Mouse (Mus musculus) limb, embryonic 15.5 days (tissue): Measurements from ENCODE around the gene Bcl9. TPM values are rescaled to one million over a fixed set of nuclear protein-coding genes. Genes with fewer than 3 reads are reported as not detected.

ENCODE experiments used
- ATAC-seq: fragments of 200-750 bp; cut with Nextera tagmentation; 2 replicates; pipeline ENCODE4 v1.8.0; 2017; ENCODE audit warnings: low read depth, moderate TSS enrichment; ENCODE audit not compliant: insufficient number of reproducible peaks, low FRiP score, low TSS enrichment
- H3K27ac ChIP-seq: fragments of 300-500 bp; sonication (generic); 2 replicates; pipeline ENCODE4 v1.5.1; 2015; ENCODE audit warnings: moderate library complexity, mild to moderate bottlenecking, inconsistent platforms
- H3K27me3 ChIP-seq: fragments of 300-500 bp; sonication (generic); 2 replicates; pipeline ENCODE4 v1.6.1; 2015; ENCODE audit warnings: inconsistent platforms
- H3K36me3 ChIP-seq: fragments of 300-500 bp; sonication (generic); 2 replicates; pipeline ENCODE4 v1.6.1; 2015; ENCODE audit warnings: inconsistent platforms
- H3K4me1 ChIP-seq: fragments of 300-500 bp; sonication (generic); 2 replicates; pipeline ENCODE4 v1.6.1; 2015; ENCODE audit warnings: inconsistent platforms
- H3K4me2 ChIP-seq: fragments of 300-500 bp; sonication (generic); 2 replicates; pipeline ENCODE4 v1.6.1; 2015; ENCODE audit warnings: mild to moderate bottlenecking, inconsistent platforms
- H3K4me3 ChIP-seq: fragments of 300-500 bp; sonication (generic); 2 replicates; pipeline ENCODE4 v1.5.1; 2015; ENCODE audit warnings: mild to moderate bottlenecking, inconsistent platforms
- H3K9ac ChIP-seq: fragments of 300-500 bp; sonication (generic); 2 replicates; pipeline ENCODE4 v1.6.1; 2015; ENCODE audit warnings: inconsistent platforms
- H3K9me3 ChIP-seq: fragments of 300-500 bp; sonication (generic); 2 replicates; pipeline ENCODE4 v1.6.1; 2016; ENCODE audit warnings: inconsistent platforms
- WGBS: fragments of 180-500 bp; shearing (Covaris S2); methylation state at CpG from one replicate; pipeline ENCODE4 v1.1.7; 2015; 5-methylcytosine and 5-hydroxymethylcytosine counted together
- polyA plus RNA-seq: library from polyadenylated mRNA; unstranded; fragments of >200 nt; fragmentation: Nextera tagmentation; extraction: Ambion mirVana; gene quantifications from 2 replicates; pipeline ENCODE4 v1.2.1, GENCODE M21; 2015

Bcl9 gene
- polyA plus RNA-seq, 1 experiment from 2014 or later, result 54.1 TPM

- H3K4me2 ChIP-seq, result no peak overlapping the region
- H3K4me3 ChIP-seq, result no peak overlapping the region
- H3K27me3 ChIP-seq, result no peaks in the 10 kb centered on the region
- 54% methylated on average over 4 of the region's 4 CpGs for WGBS
- H3K36me3 ChIP-seq, result peaks cover 7% of the 10 kb centered on the region; the same call in 1 of the 2 replicates
- H3K9ac ChIP-seq, result no peak overlapping the region
- no peak overlapping the region for H3K27ac ChIP-seq
- peaks cover 18% of the 10 kb centered on the region for H3K4me1 ChIP-seq
- no peaks in the 10 kb centered on the region for H3K9me3 ChIP-seq
- no peak for ATAC-seq
Observed at GRCm38 (mm10) chr3:97161773-97162172, 135.9 kb downstream of the Bcl9 start.

GRCm38 (mm10) chr3:97160908-97161307 lies 136.8 kb downstream of the Bcl9 start:
- no peak for ATAC-seq
- Histone ChIP-seq H3K27ac (no peak overlapping the region), H3K9ac (no peak overlapping the region), H3K4me3 (peak overlapping the region; percentile 1; the same call in 1 of the 2 replicates), H3K9me3 (no peaks in the 10 kb centered on the region), H3K27me3 (no peaks in the 10 kb centered on the region), H3K4me1 (peaks cover 18% of the 10 kb centered on the region), H3K36me3 (no peaks in the 10 kb centered on the region), H3K4me2 (0 out of 2 replicates have a peak overlapping the region, but pooled peaks have one; percentile 13)
- 28% methylated on average over 10 of the region's 10 CpGs for WGBS

DNA sequence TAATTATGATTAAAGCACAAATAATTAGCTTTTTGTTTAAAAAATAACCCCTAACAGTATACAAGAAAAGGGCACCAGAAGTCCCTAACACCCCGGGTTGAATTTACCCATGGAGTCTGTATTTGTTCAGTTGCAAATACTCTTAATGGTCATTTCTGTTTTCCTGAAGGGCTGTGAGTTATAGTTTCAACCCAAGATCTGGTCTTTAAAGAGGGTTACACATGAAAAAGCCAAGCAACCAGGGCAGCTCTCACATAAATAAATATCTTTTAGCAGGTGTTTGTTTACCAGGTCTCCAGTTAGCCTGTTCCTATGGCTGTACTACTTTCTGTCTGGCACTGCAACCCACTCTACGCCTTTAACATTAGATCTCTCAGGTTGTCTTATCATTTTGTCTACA lies 137.7 kb downstream of the Bcl9 start:
- Histone ChIP-seq H3K9me3 (no peaks in the 10 kb centered on the region), H3K27me3 (no peaks in the 10 kb centered on the region), H3K36me3 (no peaks in the 10 kb centered on the region), H3K4me1 (peaks cover 18% of the 10 kb centered on the region), H3K4me3 (no peak overlapping the region), H3K4me2 (no peak overlapping the region), H3K27ac (no peak overlapping the region), H3K9ac (no peak overlapping the region)
- 83% methylated on average over 2 of the region's 2 CpGs for WGBS
- ATAC-seq, result no peak

- Histone ChIP-seq H3K9ac (peak overlapping the region; percentile 63), H3K36me3 (no peaks in the 10 kb centered on the region), H3K27me3 (no peaks in the 10 kb centered on the region), H3K4me3 (peak overlapping the region; percentile 79), H3K4me2 (peak overlapping the region; percentile 86), H3K9me3 (no peaks in the 10 kb centered on the region), H3K4me1 (peaks cover 18% of the 10 kb centered on the region), H3K27ac (peak overlapping the region; percentile 77; the same call in 1 of the 2 replicates)
- 13% methylated on average over 6 of the region's 6 CpGs for WGBS
- no peak for ATAC-seq
Observed at GRCm38 (mm10) chr3:97159509-97159850, 138.2 kb downstream of the Bcl9 start.

GRCm38 (mm10) chr3:97158611-97159508 lies 138.9 kb downstream of the Bcl9 start, which contains the start of gene Acp6:
Acp6 (plus strand) TSS chr3:97158777.
- no peaks in the 10 kb centered on the region for H3K27me3 ChIP-seq
- peak within 1 kb of the TSS; percentile 86 for H3K4me2 ChIP-seq
- H3K4me3 ChIP-seq, result peak within 1 kb of the TSS; percentile 79
- peak within 1 kb of the TSS; percentile 77 for H3K27ac ChIP-seq
- H3K9ac ChIP-seq, result peak within 1 kb of the TSS; percentile 63
- H3K4me1 ChIP-seq, result peaks cover 18% of the 10 kb centered on the region
- under 1% methylated on average over 54 of the region's 54 CpGs for WGBS
- no peaks in the 10 kb centered on the region for H3K36me3 ChIP-seq
- no peaks in the 10 kb centered on the region for H3K9me3 ChIP-seq
- ATAC-seq, result peak; percentile 94

DNA sequence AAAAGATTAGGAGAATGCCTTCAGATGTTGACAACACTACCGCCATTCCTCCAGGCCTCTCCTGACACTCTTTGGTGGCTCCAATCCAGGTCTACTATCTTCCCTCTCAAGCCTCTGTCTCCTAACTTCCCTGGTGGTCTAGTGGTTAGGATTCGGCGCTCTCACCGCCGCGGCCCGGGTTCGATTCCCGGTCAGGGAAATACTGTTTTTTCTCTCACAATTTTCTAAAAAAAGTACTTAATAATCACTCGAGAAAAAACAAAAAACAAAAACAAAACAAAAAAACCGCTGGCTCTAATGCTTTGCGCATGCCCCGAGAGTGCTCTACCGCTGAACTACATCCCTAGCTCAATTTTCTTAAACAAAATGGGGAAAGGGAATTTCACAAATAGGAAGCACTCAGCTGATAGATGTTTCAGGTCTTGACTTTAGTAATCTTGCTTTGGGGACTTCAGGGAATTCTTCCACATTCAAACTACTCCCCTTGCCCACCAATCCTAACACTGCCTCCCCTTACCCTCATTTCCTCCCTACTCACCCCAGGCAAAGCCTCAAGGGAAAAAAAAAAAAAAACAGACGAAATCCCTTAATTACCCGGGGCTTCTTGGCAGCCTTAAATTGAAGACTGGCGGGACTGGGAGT lies 139.6 kb downstream of the Bcl9 start:
- 0 out of 2 replicates have a peak, but pooled peaks have one; percentile 18 for ATAC-seq

DNA sequence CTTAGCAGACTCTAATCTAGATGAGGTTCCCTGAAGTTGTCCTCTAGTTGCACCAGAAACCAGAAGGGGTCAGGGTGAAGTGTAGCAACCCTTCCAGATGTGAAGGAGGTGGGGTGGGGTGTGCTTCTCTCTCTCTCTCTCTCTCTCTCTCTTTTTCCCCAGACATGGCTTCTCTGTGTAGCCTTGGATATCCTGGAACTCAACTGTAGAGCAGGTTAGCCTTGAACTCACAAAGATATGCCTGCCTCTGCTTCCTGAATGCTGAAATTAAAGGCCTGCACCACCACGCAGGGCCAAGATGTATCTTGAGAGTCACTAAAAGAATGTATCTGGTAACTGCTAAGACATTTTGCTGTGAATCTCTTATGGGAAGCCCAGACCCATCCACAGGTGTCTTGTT lies 140.4 kb downstream of the Bcl9 start:
- no peaks in the 10 kb centered on the region for H3K9me3 ChIP-seq
- no peak overlapping the region for H3K4me2 ChIP-seq
- 79% methylated on average over 1 of the region's 1 CpGs for WGBS
- no peaks in the 10 kb centered on the region for H3K27me3 ChIP-seq
- no peak overlapping the region for H3K27ac ChIP-seq
- no peak overlapping the region for H3K4me3 ChIP-seq
- peaks cover 18% of the 10 kb centered on the region for H3K4me1 ChIP-seq
- H3K9ac ChIP-seq, result no peak overlapping the region
- ATAC-seq, result no peak
- no peaks in the 10 kb centered on the region for H3K36me3 ChIP-seq

More for the DNA sequence above, 139.6 kb downstream of the Bcl9 start:
- peaks cover 18% of the 10 kb centered on the region for H3K4me1 ChIP-seq
- peak overlapping the region; percentile 79 for H3K4me3 ChIP-seq
- H3K36me3 ChIP-seq, result no peaks in the 10 kb centered on the region
- H3K9ac ChIP-seq, result no peak overlapping the region
- peak overlapping the region; percentile 77; the same call in 1 of the 2 replicates for H3K27ac ChIP-seq
- peak overlapping the region; percentile 86 for H3K4me2 ChIP-seq
- no peaks in the 10 kb centered on the region for H3K9me3 ChIP-seq
- no peaks in the 10 kb centered on the region for H3K27me3 ChIP-seq
- 2% methylated on average over 17 of the region's 17 CpGs for WGBS

DNA sequence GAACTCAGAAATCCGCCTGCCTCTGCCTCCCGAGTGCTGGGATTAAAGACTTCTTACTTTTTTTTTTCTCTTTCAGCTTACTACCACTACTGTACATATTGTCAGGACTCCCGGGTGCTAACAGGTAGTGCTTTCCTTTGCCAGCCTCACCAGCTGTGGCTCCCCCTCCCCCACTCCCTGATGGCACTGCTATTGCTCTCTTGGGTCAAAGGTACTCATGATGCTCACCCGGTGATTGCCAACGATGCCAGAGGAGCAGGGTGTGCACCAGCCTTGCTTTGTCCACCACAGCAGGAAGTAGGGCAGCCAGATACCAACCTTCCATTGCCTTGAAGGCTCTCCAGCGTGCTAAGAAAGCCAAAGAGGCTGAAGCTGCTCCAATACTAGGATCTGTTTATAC lies 141.3 kb downstream of the Bcl9 start:
- Histone ChIP-seq H3K4me1 (peaks cover 15% of the 10 kb centered on the region), H3K36me3 (no peaks in the 10 kb centered on the region), H3K4me3 (no peak overlapping the region), H3K27me3 (no peaks in the 10 kb centered on the region), H3K9ac (no peak overlapping the region), H3K27ac (no peak overlapping the region), H3K9me3 (no peaks in the 10 kb centered on the region), H3K4me2 (no peak overlapping the region)
- 93% methylated on average over 6 of the region's 6 CpGs for whole genome bisulfite sequencing
- ATAC-seq, result no peak

Other genes with a start within 250 kb of the Bcl9 start
- gene Acp6, start 139.1 kb downstream of the Bcl9 start, polyA plus RNA-seq, result 47.8 and 48.1 TPM in 2 replicates
- not detected in 2 replicates for gene Olfr1402, start 124.1 kb upstream of the Bcl9 start, polyA plus RNA-seq